Mouse (Mus musculus) hindbrain, embryonic 14.5 days (tissue): ENCODE measurements around the gene Tmed6. TPM values are rescaled to one million over a fixed set of nuclear protein-coding genes. Genes with fewer than 3 reads are reported as not detected.

ENCODE experiments used
- ATAC-seq: fragments of 200-750 bp; cut with Nextera tagmentation; 2 replicates; pipeline ENCODE4 v1.8.0; 2017; ENCODE audit warnings: moderate number of reproducible peaks, mild to moderate bottlenecking, moderate TSS enrichment, moderate library complexity; ENCODE audit not compliant: low FRiP score
- DNase-seq: peaks from one replicate; pipeline ENCODE4 v3.0.0-alpha.2; 2015; ENCODE audit warnings: low spot score
- H3K27ac ChIP-seq: fragments of 300-500 bp; sonication (generic); 2 replicates; pipeline ENCODE4 v1.5.1; 2014; ENCODE audit warnings: mild to moderate bottlenecking, moderate library complexity
- H3K27me3 ChIP-seq: fragments of 300-500 bp; sonication (generic); 2 replicates; pipeline ENCODE4 v1.6.1; 2014; ENCODE audit warnings: mild to moderate bottlenecking, low read length, mixed read lengths; ENCODE audit not compliant: control insufficient read depth, insufficient read depth
- H3K36me3 ChIP-seq: fragments of 300-500 bp; sonication (generic); replicated peaks from 2 replicates; pipeline ENCODE4 v1.6.1; 2014; ENCODE audit not compliant: control insufficient read depth, insufficient read depth
- H3K4me1 ChIP-seq: fragments of 300-500 bp; sonication (generic); replicated peaks from 2 replicates; pipeline ENCODE4 v1.6.1; 2014; ENCODE audit warnings: antibody characterized with exemption, low read length, mixed read lengths; ENCODE audit not compliant: control insufficient read depth, insufficient read depth
- H3K4me2 ChIP-seq: fragments of 300-500 bp; sonication (generic); replicated peaks from 2 replicates; pipeline ENCODE4 v1.6.1; 2014; ENCODE audit warnings: mild to moderate bottlenecking, moderate library complexity
- H3K4me3 ChIP-seq: fragments of 300-500 bp; sonication (generic); replicated peaks from 2 replicates; pipeline ENCODE4 v1.5.1; 2014; ENCODE audit warnings: mild to moderate bottlenecking, low read length
- H3K9ac ChIP-seq: fragments of 300-500 bp; sonication (generic); 2 replicates; pipeline ENCODE4 v1.6.1; 2014
- H3K9me3 ChIP-seq: fragments of 300-500 bp; sonication (generic); 2 replicates; pipeline ENCODE4 v1.6.1; 2016; ENCODE audit warnings: low read length; ENCODE audit not compliant: control insufficient read depth
- WGBS: fragments of 180-500 bp; shearing (Covaris S2); extraction: QIAGEN DNeasy Blood & Tissue Kit; methylation state at CpG from one replicate; pipeline ENCODE4 v1.1.7; 2014; 5-methylcytosine and 5-hydroxymethylcytosine counted together
- polyA plus RNA-seq: library from polyadenylated mRNA; unstranded; fragments of >200 nt; fragmentation: Nextera tagmentation; extraction: Ambion mirVana; gene quantifications from 2 replicates; pipeline ENCODE4 v1.2.1, GENCODE M21; 2014

Gene Tmed6
- polyA plus RNA-seq, 1 experiment from 2014 or later, result not detected

DNA sequence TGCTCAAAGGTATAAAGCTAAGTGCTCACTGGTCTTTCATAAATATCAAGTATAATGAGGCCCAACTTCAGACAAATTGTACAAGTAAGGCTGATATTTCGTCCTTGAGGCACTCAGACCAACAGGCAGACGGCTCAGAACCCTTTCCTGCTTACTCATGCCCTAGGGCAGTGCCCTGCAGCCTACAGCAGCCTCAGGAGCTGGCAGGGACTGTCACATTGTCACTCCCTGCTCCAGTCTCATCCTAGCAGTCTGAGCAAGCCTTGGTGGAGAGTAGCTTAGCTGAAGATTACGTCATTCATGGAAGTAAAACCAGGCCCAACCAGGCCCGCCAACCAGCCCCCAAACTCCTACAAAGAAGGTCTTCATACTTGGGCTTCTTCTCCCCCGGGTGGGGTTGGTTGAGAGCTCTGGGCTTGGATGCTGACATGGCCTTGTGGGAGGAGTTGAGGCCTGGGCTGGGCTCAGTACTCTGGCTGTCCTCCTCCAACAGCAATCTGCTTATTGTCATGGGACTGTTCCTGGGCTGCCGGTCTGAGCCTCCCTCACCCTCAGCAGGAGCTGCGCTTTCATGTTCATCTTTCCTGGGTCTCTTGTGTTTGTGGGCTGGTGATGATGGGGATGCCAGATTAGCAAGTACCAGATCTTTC is 10.9 kb upstream of the Tmed6 start:
- no peaks in the 10 kb centered on the region for H3K27me3 ChIP-seq
- 97% methylated on average over 7 of the region's 7 CpGs for WGBS
- H3K4me3 ChIP-seq, result no peak overlapping the region
- no peaks in the 10 kb centered on the region for H3K9me3 ChIP-seq
- no peaks in the 10 kb centered on the region for H3K4me1 ChIP-seq
- DNase-seq (no peak), ATAC-seq (no peak)
- no peak overlapping the region for H3K27ac ChIP-seq
- H3K9ac ChIP-seq, result no peak overlapping the region
- H3K36me3 ChIP-seq, result peaks cover 99% of the 10 kb centered on the region
- no peak overlapping the region for H3K4me2 ChIP-seq

DNA sequence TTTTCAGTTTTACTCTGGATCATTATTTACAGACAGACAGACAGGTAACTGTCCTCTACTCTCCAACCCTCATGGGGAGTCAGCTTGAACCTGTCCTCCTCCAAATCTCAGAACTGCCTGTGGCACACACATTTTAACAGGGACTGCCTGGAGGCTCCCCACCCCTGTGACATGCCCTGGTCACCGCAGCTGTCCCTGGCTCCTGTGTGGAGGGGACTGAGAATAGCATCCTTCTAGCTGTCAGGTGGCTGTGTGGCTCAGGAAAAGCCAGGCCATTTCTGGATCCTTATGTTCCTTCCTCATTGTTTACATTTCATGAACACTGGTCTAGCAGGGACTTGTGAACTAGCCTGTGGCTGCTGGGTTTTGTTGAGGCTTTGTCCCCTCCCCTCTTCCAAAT is 8.7 kb upstream of the Tmed6 start:
- peaks cover 97% of the 10 kb centered on the region for H3K36me3 ChIP-seq
- H3K4me3 ChIP-seq, result no peak overlapping the region
- WGBS, result 87% methylated on average over 1 of the region's 1 CpGs
- H3K9ac ChIP-seq, result no peak overlapping the region
- no peak for DNase-seq
- ATAC-seq, result no peak
- H3K27ac ChIP-seq, result no peak overlapping the region
- H3K4me2 ChIP-seq, result no peak overlapping the region
- no peaks in the 10 kb centered on the region for H3K4me1 ChIP-seq
- H3K9me3 ChIP-seq, result no peaks in the 10 kb centered on the region
- no peaks in the 10 kb centered on the region for H3K27me3 ChIP-seq

GRCm38 (mm10) chr8:107073706-107074105 is 8.3 kb upstream of the Tmed6 start:
- no peak overlapping the region for H3K9ac ChIP-seq
- H3K27ac ChIP-seq, result no peak overlapping the region
- H3K27me3 ChIP-seq, result no peaks in the 10 kb centered on the region
- no peak overlapping the region for H3K4me3 ChIP-seq
- 92% methylated on average over 4 of the region's 4 CpGs for WGBS
- ATAC-seq (no peak), DNase-seq (no peak)
- no peaks in the 10 kb centered on the region for H3K9me3 ChIP-seq
- H3K4me2 ChIP-seq, result no peak overlapping the region
- peaks cover 95% of the 10 kb centered on the region for H3K36me3 ChIP-seq
- no peaks in the 10 kb centered on the region for H3K4me1 ChIP-seq

GRCm38 (mm10) chr8:107062613-107063012 is 2.8 kb downstream of the Tmed6 start:
- no peak overlapping the region for H3K9ac ChIP-seq
- H3K4me1 ChIP-seq, result peaks cover 3% of the 10 kb centered on the region; the same call in 1 of the 2 replicates
- no peak for ATAC-seq
- peaks cover 22% of the 10 kb centered on the region for H3K36me3 ChIP-seq
- DNase-seq, result no peak
- H3K27me3 ChIP-seq, result no peaks in the 10 kb centered on the region
- WGBS, result 91% methylated on average over 1 of the region's 1 CpGs
- no peak overlapping the region for H3K4me3 ChIP-seq
- no peak overlapping the region for H3K4me2 ChIP-seq
- no peak overlapping the region for H3K27ac ChIP-seq
- no peaks in the 10 kb centered on the region for H3K9me3 ChIP-seq

DNA sequence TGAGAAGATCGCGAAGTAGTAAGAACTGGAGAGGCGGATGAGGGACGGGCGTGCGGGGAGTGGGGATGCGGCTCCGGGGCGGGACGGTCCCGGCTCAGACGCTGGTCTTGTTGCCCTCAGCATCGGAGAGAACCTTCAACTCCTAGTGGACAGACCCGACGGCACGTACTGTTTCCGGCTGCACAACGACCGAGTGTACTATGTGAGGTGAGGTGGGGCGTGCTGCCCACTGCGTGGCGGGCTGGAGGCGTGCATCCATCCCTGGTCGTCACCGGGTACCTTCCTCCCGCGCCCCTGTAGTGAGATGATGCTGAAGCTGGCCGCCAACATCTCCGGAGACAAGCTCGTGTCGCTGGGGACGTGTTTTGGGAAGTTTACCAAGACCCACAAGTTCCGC is 8.5 kb downstream of the Tmed6 start:
- peaks cover 50% of the 10 kb centered on the region for H3K36me3 ChIP-seq
- H3K4me1 ChIP-seq, result peaks cover 16% of the 10 kb centered on the region
- H3K4me2 ChIP-seq, result peak overlapping the region; percentile 96
- H3K4me3 ChIP-seq, result peak overlapping the region; percentile 81
- no peaks in the 10 kb centered on the region for H3K27me3 ChIP-seq
- H3K27ac ChIP-seq, result no peak overlapping the region; the same call in 1 of the 2 replicates
- H3K9me3 ChIP-seq, result no peaks in the 10 kb centered on the region
- DNase-seq (no peak), ATAC-seq (peak; percentile 74)
- under 1% methylated on average over 33 of the region's 33 CpGs for whole genome bisulfite sequencing
- H3K9ac ChIP-seq, result peak overlapping the region; percentile 89

GRCm38 (mm10) chr8:107056076-107056972 is 9.1 kb downstream of the Tmed6 start, which contains the start of the genes Cog8 and Nip7:
TSS of gene Cog8 (minus strand) at chr8:107056689.
TSS of gene Nip7 (plus strand) at chr8:107056877.
- Histone ChIP-seq H3K4me1 (peaks cover 16% of the 10 kb centered on the region), H3K36me3 (peaks cover 56% of the 10 kb centered on the region), H3K9me3 (no peaks in the 10 kb centered on the region), H3K27me3 (no peaks in the 10 kb centered on the region), H3K4me2 (peak within 1 kb of the TSS; percentile 96), H3K4me3 (peak within 1 kb of the TSS; percentile 81), H3K9ac (peak within 1 kb of the TSS; percentile 89), H3K27ac (peak within 1 kb of the TSS; percentile 79)
- under 1% methylated on average over 86 of the region's 88 CpGs for WGBS
- ATAC-seq (peak; percentile 95), DNase-seq (peak; percentile 97)

DNA sequence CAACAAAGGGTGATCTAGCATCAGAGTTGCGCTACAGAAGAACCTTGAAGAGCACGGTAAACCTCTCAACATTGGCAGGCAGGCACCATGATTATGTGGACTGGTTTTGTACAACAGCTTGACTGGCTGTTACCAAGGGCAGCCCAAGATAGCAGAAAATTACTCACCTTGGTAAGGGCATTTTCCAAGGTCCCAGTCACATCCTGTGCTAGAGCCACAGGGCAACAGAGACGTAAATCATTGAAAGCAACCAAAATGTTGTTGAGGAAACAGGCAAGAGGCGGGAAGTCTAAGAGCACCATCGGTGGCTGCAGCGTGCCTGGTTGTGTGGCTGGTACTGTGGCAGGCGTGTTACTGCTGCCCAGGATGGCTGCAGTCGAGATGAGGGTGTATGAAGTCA is 13.4 kb downstream of the Tmed6 start:
- Histone ChIP-seq H3K27me3 (no peaks in the 10 kb centered on the region), H3K9me3 (no peaks in the 10 kb centered on the region), H3K4me3 (no peak overlapping the region), H3K9ac (no peak overlapping the region), H3K4me2 (no peak overlapping the region), H3K27ac (no peak overlapping the region), H3K36me3 (peaks cover 57% of the 10 kb centered on the region), H3K4me1 (peaks cover 25% of the 10 kb centered on the region; the same call in 1 of the 2 replicates)
- ATAC-seq (no peak), DNase-seq (no peak)
- 99% methylated on average over 8 of the region's 8 CpGs for WGBS

DNA sequence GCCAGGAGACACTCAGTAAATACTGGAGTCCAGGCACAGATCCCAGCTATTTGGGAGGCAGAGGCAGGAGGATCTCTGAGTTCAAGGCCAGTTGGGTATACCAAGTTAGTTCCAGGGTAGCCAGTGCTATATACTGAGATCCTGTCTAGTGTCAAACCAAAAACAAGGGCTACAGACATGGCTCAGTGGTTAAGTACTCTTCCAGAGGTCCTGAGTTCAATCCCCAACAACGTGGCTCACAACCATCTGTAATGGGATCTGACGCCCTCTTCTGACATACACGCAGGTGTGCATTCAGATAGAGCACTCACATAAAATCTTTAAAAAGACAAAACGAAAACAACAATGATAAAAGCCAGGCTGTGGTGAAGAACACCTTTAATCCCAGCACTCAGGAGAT is 16.0 kb downstream of the Tmed6 start:
- Histone ChIP-seq H3K9me3 (no peaks in the 10 kb centered on the region), H3K4me2 (0 out of 2 replicates have a peak overlapping the region, but pooled peaks have one; percentile 92), H3K36me3 (peaks cover 79% of the 10 kb centered on the region), H3K27me3 (no peaks in the 10 kb centered on the region), H3K4me3 (no peak overlapping the region), H3K27ac (no peak overlapping the region), H3K9ac (no peak overlapping the region), H3K4me1 (peaks cover 17% of the 10 kb centered on the region; the same call in 1 of the 2 replicates)
- no peak for DNase-seq
- WGBS, result 94% methylated on average over 4 of the region's 4 CpGs
- no peak for ATAC-seq
